Mouse (Mus musculus) kidney, embryonic 14.5 days (tissue): ENCODE results near the gene Asxl2. TPM values are rescaled to one million over a fixed set of nuclear protein-coding genes. Genes with fewer than 3 reads are reported as not detected.

Experiments
- ATAC-seq: fragments of 200-750 bp; cut with Nextera tagmentation; 2 replicates; pipeline ENCODE4 v1.8.0; 2017; ENCODE audit warnings: moderate number of reproducible peaks, mild to moderate bottlenecking, moderate TSS enrichment, moderate library complexity; ENCODE audit not compliant: low FRiP score, low TSS enrichment
- H3K27ac ChIP-seq: fragments of 300-500 bp; sonication (generic); 2 replicates; pipeline ENCODE4 v1.5.1; 2014; ENCODE audit warnings: low read depth, mild to moderate bottlenecking, low read length, moderate library complexity, mixed read lengths
- H3K27me3 ChIP-seq: fragments of 300-500 bp; sonication (generic); 2 replicates; pipeline ENCODE4 v1.6.1; 2014; ENCODE audit warnings: mild to moderate bottlenecking, low read length; ENCODE audit not compliant: control insufficient read depth, insufficient read depth
- H3K36me3 ChIP-seq: fragments of 300-500 bp; sonication (generic); 2 replicates; pipeline ENCODE4 v1.6.1; 2014; ENCODE audit warnings: low read length, mixed read lengths; ENCODE audit not compliant: control insufficient read depth, insufficient read depth
- H3K4me1 ChIP-seq: fragments of 300-500 bp; sonication (generic); 2 replicates; pipeline ENCODE4 v1.6.1; 2014; ENCODE audit warnings: low read length, mixed read lengths; ENCODE audit not compliant: control insufficient read depth, insufficient read depth
- H3K4me2 ChIP-seq: fragments of 300-500 bp; sonication (generic); replicated peaks from 2 replicates; pipeline ENCODE4 v1.6.1; 2014; ENCODE audit warnings: low read depth, mild to moderate bottlenecking, low read length
- H3K4me3 ChIP-seq: fragments of 300-500 bp; sonication (generic); 2 replicates; pipeline ENCODE4 v1.5.1; 2014; ENCODE audit warnings: mild to moderate bottlenecking, low read length
- H3K9ac ChIP-seq: fragments of 300-500 bp; sonication (generic); 2 replicates; pipeline ENCODE4 v1.6.1; 2014; ENCODE audit warnings: low read depth, mild to moderate bottlenecking, low read length, moderate library complexity
- H3K9me3 ChIP-seq: fragments of 300-500 bp; sonication (generic); 2 replicates; pipeline ENCODE4 v1.6.1; 2016; ENCODE audit warnings: low read length; ENCODE audit not compliant: control insufficient read depth
- WGBS: fragments of 180-500 bp; shearing (Covaris S2); extraction: QIAGEN DNeasy Blood & Tissue Kit; methylation state at CpG from one replicate; pipeline ENCODE4 v1.1.7; 2014; 5-methylcytosine and 5-hydroxymethylcytosine counted together
- polyA plus RNA-seq: library from polyadenylated mRNA; unstranded; fragments of >200 nt; fragmentation: Nextera tagmentation; extraction: Ambion mirVana; gene quantifications from 2 replicates; pipeline ENCODE4 v1.2.1, GENCODE M21; 2014

Asxl2 gene
- polyA plus RNA-seq, 1 experiment from 2014 or later, result 25.4 TPM

DNA sequence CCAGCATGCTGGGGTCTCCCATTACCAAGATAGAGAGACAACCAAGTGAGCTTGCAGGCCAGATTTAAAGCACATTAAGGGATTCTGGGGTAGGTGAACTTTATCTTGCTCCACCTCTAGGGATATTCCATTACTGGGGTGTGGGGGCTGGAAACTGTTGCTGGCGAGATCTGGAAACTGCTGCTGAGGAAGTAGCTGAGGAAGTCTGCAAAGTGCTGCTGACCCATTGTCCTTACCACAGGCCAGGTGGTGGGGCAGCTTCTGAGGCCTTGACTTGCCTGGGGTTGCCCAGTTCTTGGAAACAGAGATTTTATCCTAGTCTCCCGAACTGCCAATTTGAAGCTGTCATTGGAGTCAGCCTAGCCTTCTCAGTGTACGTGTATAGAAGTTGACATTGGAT is 118.8 kb downstream of the Asxl2 start:
- 0 out of 2 replicates have a peak, but pooled peaks cover 4% of the 10 kb centered on the region for H3K4me1 ChIP-seq
- WGBS, result 67% methylated on average over 3 of the region's 3 CpGs
- no peak for ATAC-seq
- H3K36me3 ChIP-seq, result no peaks in the 10 kb centered on the region
- no peaks in the 10 kb centered on the region for H3K9me3 ChIP-seq
- H3K4me3 ChIP-seq, result no peak overlapping the region
- no peak overlapping the region for H3K4me2 ChIP-seq
- H3K27me3 ChIP-seq, result no peaks in the 10 kb centered on the region
- no peak overlapping the region for H3K9ac ChIP-seq
- no peak overlapping the region for H3K27ac ChIP-seq

DNA sequence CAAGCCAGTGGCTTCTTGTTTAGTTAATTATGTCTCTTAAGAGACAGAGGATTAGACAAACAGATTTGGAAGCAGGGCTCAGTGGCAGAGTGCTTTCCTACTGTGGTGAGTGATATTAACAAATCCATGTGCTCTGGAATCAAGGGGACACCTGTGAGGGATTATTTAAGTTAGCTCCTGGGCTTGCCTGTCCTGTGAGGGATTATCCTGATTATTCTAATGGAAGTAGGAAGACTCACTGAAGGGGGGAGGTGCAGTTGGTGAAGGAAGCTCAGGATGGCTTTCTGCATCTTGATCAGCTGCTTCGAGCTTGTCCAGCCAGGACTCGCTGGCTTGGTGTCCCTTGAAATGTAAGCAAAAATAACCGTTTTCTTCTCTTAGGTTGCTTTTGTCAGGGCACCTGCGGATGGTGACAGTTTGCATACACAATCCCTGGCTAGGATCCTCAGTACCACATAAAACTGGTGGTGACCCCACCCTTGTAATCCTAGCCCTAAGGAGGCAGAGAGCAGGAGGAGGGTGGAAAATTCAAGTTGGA is 119.5 kb downstream of the Asxl2 start:
- Histone ChIP-seq H3K4me1 (0 out of 2 replicates have a peak, but pooled peaks cover 5% of the 10 kb centered on the region), H3K4me2 (no peak overlapping the region), H3K9ac (no peak overlapping the region), H3K27ac (no peak overlapping the region), H3K9me3 (no peaks in the 10 kb centered on the region), H3K27me3 (no peaks in the 10 kb centered on the region), H3K36me3 (no peaks in the 10 kb centered on the region), H3K4me3 (no peak overlapping the region)
- no peak for ATAC-seq
- 42% methylated on average over 4 of the region's 4 CpGs for WGBS

DNA sequence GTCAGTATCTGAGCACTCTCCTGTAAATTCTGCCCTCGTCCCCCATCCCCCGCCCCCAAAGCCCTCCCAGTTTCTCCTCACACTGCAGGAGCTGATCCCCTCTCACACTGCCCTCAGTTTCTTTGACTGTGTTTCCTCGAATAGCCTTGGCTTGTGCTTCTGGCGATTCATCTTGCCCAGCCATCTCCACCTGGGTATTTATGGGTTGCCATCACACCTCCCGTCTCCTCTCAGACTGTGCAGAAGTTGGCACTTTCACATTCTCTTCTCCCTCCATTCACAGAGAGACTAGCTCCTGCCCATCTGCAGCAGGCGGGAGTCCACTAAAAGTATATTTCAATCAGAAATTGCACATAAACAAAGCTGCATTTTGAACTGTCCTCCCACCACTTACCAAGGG is 120.1 kb downstream of the Asxl2 start:
- Histone ChIP-seq H3K36me3 (no peaks in the 10 kb centered on the region), H3K27me3 (no peaks in the 10 kb centered on the region), H3K4me3 (no peak overlapping the region), H3K4me2 (no peak overlapping the region), H3K27ac (no peak overlapping the region), H3K9ac (no peak overlapping the region), H3K4me1 (0 out of 2 replicates have a peak, but pooled peaks cover 5% of the 10 kb centered on the region), H3K9me3 (no peaks in the 10 kb centered on the region)
- no peak for ATAC-seq
- WGBS, result 38% methylated on average over 6 of the region's 6 CpGs

DNA sequence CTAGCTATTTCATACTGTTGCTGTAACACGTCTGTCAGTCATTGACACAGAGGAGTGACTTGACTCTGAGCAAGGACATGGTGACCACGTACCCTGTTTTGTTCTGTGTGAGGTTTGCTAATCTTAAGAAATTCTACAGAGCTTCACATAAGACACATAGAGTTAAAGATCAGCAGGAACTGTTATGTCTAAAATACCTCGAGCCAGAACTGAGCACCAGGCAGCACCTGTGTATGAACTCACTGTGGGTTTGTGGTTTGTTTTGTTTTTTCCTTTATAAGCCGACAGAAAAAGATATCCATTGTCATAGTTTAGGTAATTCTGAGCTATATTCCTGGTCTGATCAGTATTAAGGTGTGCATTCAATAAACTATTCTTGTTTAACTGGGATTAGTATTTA is 120.8 kb downstream of the Asxl2 start:
- Histone ChIP-seq H3K36me3 (no peaks in the 10 kb centered on the region), H3K4me2 (no peak overlapping the region), H3K9me3 (no peaks in the 10 kb centered on the region), H3K27me3 (no peaks in the 10 kb centered on the region), H3K4me3 (no peak overlapping the region), H3K9ac (no peak overlapping the region), H3K27ac (no peak overlapping the region), H3K4me1 (0 out of 2 replicates have a peak, but pooled peaks cover 5% of the 10 kb centered on the region)
- no peak for ATAC-seq
- WGBS, result 69% methylated on average over 4 of the region's 4 CpGs

DNA sequence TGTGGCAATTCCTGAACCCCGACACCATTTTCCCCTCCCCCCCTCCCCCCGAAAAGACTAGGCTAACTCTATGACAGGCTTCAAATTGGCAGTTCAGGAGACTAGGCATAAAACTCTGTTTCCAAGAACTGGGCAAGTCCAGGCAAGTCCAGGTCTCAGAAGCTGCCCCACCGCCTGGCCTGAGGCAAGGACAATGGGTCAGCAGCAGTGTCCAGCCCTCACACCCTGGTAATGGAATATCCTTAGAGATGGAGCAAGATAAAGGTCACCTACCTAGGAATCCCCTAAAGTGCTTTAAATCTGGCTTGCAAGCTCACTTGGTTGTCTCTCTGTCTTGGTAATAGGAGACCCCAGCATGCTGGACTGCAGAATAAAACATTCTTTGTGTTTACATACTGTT is 121.3 kb downstream of the Asxl2 start:
- no peak overlapping the region for H3K27ac ChIP-seq
- ATAC-seq, result no peak
- no peaks in the 10 kb centered on the region for H3K36me3 ChIP-seq
- H3K4me1 ChIP-seq, result 0 out of 2 replicates have a peak, but pooled peaks cover 5% of the 10 kb centered on the region
- no peak overlapping the region for H3K4me3 ChIP-seq
- no peaks in the 10 kb centered on the region for H3K9me3 ChIP-seq
- no peak overlapping the region for H3K9ac ChIP-seq
- no peak overlapping the region for H3K4me2 ChIP-seq
- 72% methylated on average over 3 of the region's 3 CpGs for WGBS
- H3K27me3 ChIP-seq, result no peaks in the 10 kb centered on the region

DNA sequence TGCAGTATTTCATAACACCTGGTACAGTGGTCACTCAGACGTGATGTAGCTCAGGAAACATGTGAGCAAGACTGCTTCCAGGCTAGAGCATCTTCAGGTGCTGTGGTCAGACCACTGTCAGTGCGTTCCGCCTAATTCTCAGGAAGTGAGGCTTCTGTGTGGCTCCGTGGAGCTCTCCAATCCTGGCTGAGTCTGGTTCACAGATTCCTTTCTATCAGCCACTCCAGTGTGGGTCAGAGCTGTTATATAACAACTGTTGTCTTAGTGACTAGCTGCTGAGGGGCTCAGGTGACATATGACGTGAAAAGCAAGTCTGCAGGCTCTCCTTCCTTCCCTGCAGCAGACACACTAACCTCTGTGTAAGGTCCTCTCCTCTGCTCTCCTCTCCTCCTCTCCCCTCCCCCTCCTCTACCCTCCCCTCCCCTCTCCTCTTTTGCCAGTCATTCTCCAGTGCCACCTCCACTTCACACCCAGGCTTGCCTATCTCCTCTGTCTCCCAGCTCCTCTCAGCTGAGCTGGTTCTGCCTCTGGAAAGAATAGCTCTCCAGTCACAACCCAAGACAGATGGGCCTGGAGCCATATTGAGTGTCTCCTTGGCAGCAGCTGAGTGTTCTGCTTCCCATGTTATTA is 122.0 kb downstream of the Asxl2 start:
- Histone ChIP-seq H3K36me3 (no peaks in the 10 kb centered on the region), H3K9ac (no peak overlapping the region), H3K4me3 (no peak overlapping the region), H3K4me2 (no peak overlapping the region), H3K27ac (no peak overlapping the region), H3K4me1 (0 out of 2 replicates have a peak, but pooled peaks cover 5% of the 10 kb centered on the region), H3K27me3 (no peaks in the 10 kb centered on the region), H3K9me3 (no peaks in the 10 kb centered on the region)
- 44% methylated on average over 5 of the region's 5 CpGs for WGBS
- peak; percentile 50; the same call in 1 of the 2 replicates for ATAC-seq

DNA sequence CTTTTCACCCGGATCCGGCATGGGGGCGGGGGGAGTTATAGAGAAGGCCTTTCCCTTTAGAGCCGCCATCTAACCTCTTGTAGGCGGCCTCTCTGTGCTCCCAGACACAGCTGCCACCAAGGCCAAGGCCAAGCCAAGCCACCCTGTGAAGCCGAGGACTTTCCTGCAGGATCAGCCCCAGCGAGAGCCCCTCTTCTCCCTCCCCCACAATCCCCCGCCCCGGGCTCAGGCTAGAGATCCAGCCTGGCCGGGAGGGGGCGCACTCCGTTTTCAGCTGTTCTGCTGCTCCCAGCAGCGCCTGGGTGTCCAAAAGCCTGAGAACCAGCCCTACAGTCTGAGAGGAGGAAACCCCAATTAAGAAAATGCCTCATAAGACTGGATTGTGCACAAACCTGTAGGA is 123.6 kb downstream of the Asxl2 start:
- no peak overlapping the region for H3K27ac ChIP-seq
- ATAC-seq, result 0 out of 2 replicates have a peak, but pooled peaks have one; percentile 60
- H3K27me3 ChIP-seq, result no peaks in the 10 kb centered on the region
- H3K4me2 ChIP-seq, result peak overlapping the region; percentile 19; the same call in 1 of the 2 replicates
- H3K4me3 ChIP-seq, result no peak overlapping the region
- 0 out of 2 replicates have a peak, but pooled peaks cover 5% of the 10 kb centered on the region for H3K4me1 ChIP-seq
- no peak overlapping the region for H3K9ac ChIP-seq
- H3K36me3 ChIP-seq, result no peaks in the 10 kb centered on the region
- 11% methylated on average over 13 of the region's 13 CpGs for whole genome bisulfite sequencing
- H3K9me3 ChIP-seq, result no peaks in the 10 kb centered on the region

Other genes with a start within 250 kb of the Asxl2 start
- 64.1 and 84.5 TPM in 2 replicates for gene Rab10, start 116.9 kb upstream of the Asxl2 start, polyA plus RNA-seq
- 8.3 and 10.5 TPM in 2 replicates for gene Kif3c, start 61.7 kb upstream of the Asxl2 start, polyA plus RNA-seq
- gene Dtnb, start 145.5 kb downstream of the Asxl2 start, polyA plus RNA-seq, result 40.5 and 59.5 TPM in 2 replicates